Comparison of ENCODE assay signal across 30 mouse cellular contexts in the genomic region with DNA sequence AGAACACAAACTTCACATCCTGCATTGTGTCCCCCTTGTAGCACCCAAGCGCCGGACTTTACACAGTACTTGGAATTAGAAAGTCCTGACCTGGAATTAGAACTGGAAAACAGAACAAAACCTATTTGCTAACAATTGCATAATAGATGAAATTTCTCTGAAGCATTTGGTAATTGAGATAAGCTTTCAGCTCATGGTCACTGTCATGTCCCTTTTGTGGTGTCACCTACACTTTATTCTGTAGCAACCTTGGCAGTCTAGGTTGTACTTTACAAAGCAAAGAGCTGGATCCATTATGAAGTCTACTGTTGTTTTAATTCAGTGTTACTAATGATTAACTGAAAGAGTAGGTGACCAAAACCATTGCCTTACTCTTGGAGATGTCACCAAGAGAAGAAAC. TPM values are rescaled to one million over a fixed set of nuclear protein-coding genes. Genes with fewer than 3 reads are reported as not detected.
DNase-seq lines count a peak whose midpoint lies in the region; ATAC-seq and TF ChIP-seq lines count a peak whose summit lies in the region.
"Had no signal": no experiment of that assay in that cellular context is flagged by ENCODE, and none has a peak within 500 bp of the region (broad histone marks: within the 10 kb centered on the region; RNA-seq: fewer than 3 reads in every experiment).

No protein-coding gene starts in this region.

- H3K79me2 ChIP-seq in liver, adult 2 months (ENCODE audit: control insufficient read depth, insufficient read depth, low read length), result peaks cover 3% of the 10 kb centered on the region; the same call in 1 of the 2 replicates

- H3K4me2 ChIP-seq in liver, embryonic 16.5 days (ENCODE audit: low read depth, low read length), result no peak overlapping the region
- no peak overlapping the region for H3K4me2 ChIP-seq in liver, embryonic 11.5 days
- H3K4me2 ChIP-seq: embryonic facial prominence, embryonic 13.5 days; embryonic facial prominence, embryonic 15.5 days; forebrain, embryonic 12.5 days had no signal

- peak overlapping the region; percentile 99 for H3K27ac ChIP-seq in liver, adult 2 months (replicated peaks; ENCODE audit: insufficient read depth, low read depth, low read length)
- no peak overlapping the region for H3K27ac ChIP-seq in liver, embryonic 16.5 days (ENCODE audit: low read length)
- no peak overlapping the region for H3K27ac ChIP-seq in liver, embryonic 11.5 days (ENCODE audit: low read depth, low read length)
- H3K27ac ChIP-seq: embryonic facial prominence, embryonic 13.5 days; embryonic facial prominence, embryonic 15.5 days; forebrain, embryonic 10.5 days; forebrain, embryonic 12.5 days had no signal

- H3K9me3 ChIP-seq in liver, embryonic 16.5 days (replicated peaks; ENCODE audit: control insufficient read depth, low read length), result no peaks in the 10 kb centered on the region
- H3K9me3 ChIP-seq in liver, embryonic 11.5 days (ENCODE audit: control insufficient read depth, low read length), result no peaks in the 10 kb centered on the region
- H3K9me3 ChIP-seq: embryonic facial prominence, embryonic 13.5 days; embryonic facial prominence, embryonic 15.5 days; forebrain, embryonic 10.5 days; forebrain, embryonic 12.5 days; G1E had no signal

- ATAC-seq in liver, embryonic 16.5 days (ENCODE audit: low read depth), result peak; percentile 22; the same call in 1 of the 2 replicates
- no peak for ATAC-seq in liver, embryonic 11.5 days (replicated peaks; ENCODE audit: low FRiP score)
- ATAC-seq: activated CD4-positive, CD25-positive, alpha-beta regulatory T cell, adult 4 months; CD4-positive, CD25-positive, alpha-beta regulatory T cell, adult 4 months; forebrain, embryonic 14.5 days; forebrain, embryonic 16.5 days; Patski had no signal

- H3K36me3 ChIP-seq in liver, adult 2 months (ENCODE audit: control insufficient read depth, insufficient read depth, low read length), result peaks cover 22% of the 10 kb centered on the region
- no peaks in the 10 kb centered on the region for H3K36me3 ChIP-seq in liver, embryonic 16.5 days (ENCODE audit: control insufficient read depth, insufficient read depth)
- H3K36me3 ChIP-seq in liver, embryonic 11.5 days (ENCODE audit: control insufficient read depth, insufficient read depth, low read length), result no peaks in the 10 kb centered on the region
- H3K36me3 ChIP-seq: embryonic facial prominence, embryonic 13.5 days; embryonic facial prominence, embryonic 15.5 days; forebrain, embryonic 10.5 days; forebrain, embryonic 12.5 days; G1E had no signal

- no peak for TF ChIP-seq CTCF in liver, adult 2 months (IDR thresholded peaks at IDR 0.05; ENCODE audit: low read depth, low read length)

- no peak for TF ChIP-seq POLR2A in liver, adult 2 months (IDR thresholded peaks at IDR 0.05; ENCODE audit: extremely low read depth, insufficient read depth, low read length)

- H3K9ac ChIP-seq in liver, adult 2 months (ENCODE audit: low read depth, low read length), result no peak overlapping the region
- no peak overlapping the region for H3K9ac ChIP-seq in liver, embryonic 16.5 days (ENCODE audit: low read depth, low read length)
- no peak overlapping the region for H3K9ac ChIP-seq in liver, embryonic 11.5 days (ENCODE audit: low read depth, low read length)
- H3K9ac ChIP-seq: embryonic facial prominence, embryonic 13.5 days; embryonic facial prominence, embryonic 15.5 days; forebrain, embryonic 12.5 days had no signal

- H3K4me3 ChIP-seq in liver, adult 2 months (ENCODE audit: insufficient read depth, low read depth, low read length), result no peak overlapping the region
- H3K4me3 ChIP-seq in liver, embryonic 16.5 days (ENCODE audit: low read depth, low read length), result no peak overlapping the region
- H3K4me3 ChIP-seq in liver, embryonic 11.5 days (ENCODE audit: low read depth, low read length), result no peak overlapping the region
- H3K4me3 ChIP-seq: embryonic facial prominence, embryonic 13.5 days; embryonic facial prominence, embryonic 15.5 days; erythroblast, embryonic 14.5 days; forebrain, embryonic 10.5 days; forebrain, embryonic 12.5 days had no signal

- DNase-seq in liver, adult 2 months (ENCODE audit: extremely low read depth, low read depth, low spot score), result peak; percentile 100
- DNase-seq in liver, result no peak
- no peak for DNase-seq in liver, embryonic 11.5 days (ENCODE audit: low spot score)
- no peak for DNase-seq in cerebellum, adult 9-10 months
- DNase-seq: adrenal gland, adult 8-10 months; adrenal gland, postnatal 14 days; adrenal gland, postnatal 36 days; B cell, adult 2 months; cerebellum, adult 11-12 months; cerebellum, adult 2 months; cerebellum, adult 9-11 months; cerebellum, postnatal 14 days; cerebellum, postnatal 36 days; embryo, embryonic 11 days had no signal

- WGBS in liver, adult 2 months, result 22% methylated on average over 2 of the region's 2 CpGs
- WGBS in liver, embryonic 16.5 days (ENCODE audit: insufficient replicate concordance), result 74% methylated on average over 2 of the region's 2 CpGs
- WGBS in liver, embryonic 11.5 days, result 87% methylated on average over 2 of the region's 2 CpGs

- peaks cover 55% of the 10 kb centered on the region for H3K4me1 ChIP-seq in liver, adult 2 months (ENCODE audit: control insufficient read depth, insufficient read depth, low read length)
- no peaks in the 10 kb centered on the region for H3K4me1 ChIP-seq in liver, embryonic 16.5 days (ENCODE audit: control insufficient read depth, low read depth, low read length)
- no peaks in the 10 kb centered on the region for H3K4me1 ChIP-seq in liver, embryonic 11.5 days (replicated peaks; ENCODE audit: control insufficient read depth, insufficient read depth, low read length)
- H3K4me1 ChIP-seq: embryonic facial prominence, embryonic 15.5 days had no signal

- no peaks in the 10 kb centered on the region for H3K27me3 ChIP-seq in liver, adult 2 months (ENCODE audit: control insufficient read depth, insufficient read depth, low read length)
- no peaks in the 10 kb centered on the region for H3K27me3 ChIP-seq in liver, embryonic 16.5 days (ENCODE audit: control insufficient read depth, insufficient read depth, low read depth, low read length)
- H3K27me3 ChIP-seq in liver, embryonic 11.5 days (replicated peaks; ENCODE audit: control insufficient read depth, insufficient read depth, low read length), result no peaks in the 10 kb centered on the region
- H3K27me3 ChIP-seq: CH12.LX; embryonic facial prominence, embryonic 13.5 days; embryonic facial prominence, embryonic 15.5 days; forebrain, embryonic 12.5 days; Patski had no signal

RNA-seq across cellular contexts. Expression of gene Adh7, which starts 9.5 kb away (rescaled TPM):
- total RNA-seq in liver, adult 2 months (2014; rRNA removed), result 1.2 and 1.5 TPM in 2 replicates
- polyA plus RNA-seq in liver, adult 2 months (2012; rRNA removed), result 0.40 and 1.7 TPM in 2 replicates
- 0.27 and 0.37 TPM in 2 replicates for polyA plus RNA-seq in liver, embryonic 16.5 days (2015; fragmentation: Nextera tagmentation; extraction: Ambion mirVana)
- 0.12 and 0.13 TPM in 2 replicates for polyA plus RNA-seq in liver, embryonic 11.5 days (2014; fragmentation: Nextera tagmentation; extraction: Ambion mirVana)
- total RNA-seq: CH12.LX; common myeloid progenitor, adult 5-6 weeks had no signal
- polyA plus RNA-seq: activated CD4-positive, CD25-positive, alpha-beta regulatory T cell, adult 4 months; CD4-positive, CD25-positive, alpha-beta regulatory T cell, adult 4 months; cerebellum, adult 2 months; embryonic facial prominence, embryonic 11.5 days; erythroblast, embryonic 14.5 days; forebrain, embryonic 10.5 days; forebrain, embryonic 12.5 days; G1E had no signal

RNA-seq across cellular contexts. Expression of gene 4930579F01Rik, which starts 33.5 kb away (rescaled TPM):
- not detected in 2 replicates for total RNA-seq in liver, adult 2 months (2014; rRNA removed)
- not detected in 2 replicates for polyA plus RNA-seq in liver, adult 2 months (2012; rRNA removed)
- not detected in 2 replicates for polyA plus RNA-seq in liver, embryonic 16.5 days (2015; fragmentation: Nextera tagmentation; extraction: Ambion mirVana)
- not detected in 2 replicates for polyA plus RNA-seq in liver, embryonic 11.5 days (2014; fragmentation: Nextera tagmentation; extraction: Ambion mirVana)
- total RNA-seq: adrenal gland, adult 18-20 months; adrenal gland, adult 8-10 months; adrenal gland, postnatal 14 days; adrenal gland, postnatal 36 days; CH12.LX; common myeloid progenitor, adult 5-6 weeks; G1E had no signal
- polyA plus RNA-seq: activated CD4-positive, CD25-positive, alpha-beta regulatory T cell, adult 4 months; CD4-positive, CD25-positive, alpha-beta regulatory T cell, adult 4 months; cerebellum, adult 2 months; embryonic facial prominence, embryonic 11.5 days; erythroblast, embryonic 14.5 days; forebrain, embryonic 10.5 days; forebrain, embryonic 12.5 days; forebrain, embryonic 14.5 days; forebrain, embryonic 16.5 days; G1E; Patski had no signal

RNA-seq across cellular contexts. Expression of gene Adh1, which starts 33.7 kb away (rescaled TPM):
- 2,711 and 3,373 TPM in 2 replicates for total RNA-seq in liver, adult 2 months (2014; rRNA removed)
- polyA plus RNA-seq in liver, adult 2 months (2012; rRNA removed), result 3,177 and 3,191 TPM in 2 replicates
- 101 and 138 TPM in 2 replicates for polyA plus RNA-seq in liver, embryonic 16.5 days (2015; fragmentation: Nextera tagmentation; extraction: Ambion mirVana)
- 0.83 and 1.4 TPM in 2 replicates for polyA plus RNA-seq in liver, embryonic 11.5 days (2014; fragmentation: Nextera tagmentation; extraction: Ambion mirVana)
- total RNA-seq: CH12.LX; common myeloid progenitor, adult 5-6 weeks had no signal
- polyA plus RNA-seq: embryonic facial prominence, embryonic 11.5 days; erythroblast, embryonic 14.5 days; G1E had no signal

Comparison
In these comparisons a context has a peak if more than half of its experiments do, and no peak if none do; other contexts are left out.
1. RNA of gene Adh1, which starts 33.7 kb away (polyA plus RNA-seq): 3,177 to 3,191 TPM in liver, adult 2 months and 101 to 138 TPM in liver, embryonic 16.5 days; 0.83 to 1.4 TPM in liver, embryonic 11.5 days; every median in the first group is over 10 times any median in the second.